Mouse (Mus musculus) brain, embryonic 14.5 days (tissue): Measurements from ENCODE around the gene Gm10717.
"Not testable (repeated sequence)": the region's sequence is repeated elsewhere in the genome, so short reads cannot be mapped to it uniquely, and the experiment has no call there.

Experiments used
- CTCF ChIP-seq: fragments of 200-500 bp; IDR thresholded peaks from 2 replicates; pipeline ENCODE4 v1.5.1; 2012; ENCODE audit warnings: inconsistent platforms, mild to moderate bottlenecking, moderate library complexity, borderline replicate concordance; ENCODE audit not compliant: insufficient read depth, insufficient read length; ENCODE audit errors: extremely low read depth
- POLR2A ChIP-seq: fragments of 200-500 bp; IDR thresholded peaks from 2 replicates; pipeline ENCODE4 v1.6.1; 2012; ENCODE audit warnings: mild to moderate bottlenecking, inconsistent platforms, borderline replicate concordance; ENCODE audit not compliant: poor library complexity, insufficient read depth, insufficient read length, severe bottlenecking; ENCODE audit errors: extremely low read depth

DNA sequence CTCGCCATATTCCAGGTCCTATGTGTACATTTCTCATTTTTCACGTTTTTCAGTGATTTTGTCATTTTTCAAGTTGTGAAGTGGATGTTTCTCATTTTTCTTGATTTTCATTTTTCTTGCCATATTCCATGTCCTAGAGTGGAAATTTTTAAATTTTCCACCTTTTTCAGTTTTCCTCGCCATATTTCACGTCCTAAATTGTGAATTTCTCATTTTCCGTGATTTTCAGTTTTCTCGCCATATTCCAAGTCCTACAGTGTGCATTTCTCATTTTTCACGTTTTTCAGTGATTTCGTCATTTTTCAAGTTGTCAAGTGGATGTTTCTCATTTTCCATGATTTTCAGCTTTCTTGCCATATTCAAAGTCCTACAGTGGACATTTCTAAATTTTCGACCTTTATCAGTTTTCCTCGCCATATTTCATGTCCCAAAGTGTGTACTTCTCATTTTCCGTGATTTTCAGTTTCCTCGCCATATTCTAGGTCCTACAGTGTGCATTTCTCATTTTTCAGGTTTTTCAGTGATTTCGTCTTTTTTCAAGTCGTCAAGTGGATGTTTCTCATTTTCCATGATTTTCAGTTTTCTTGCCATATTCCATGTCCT, 22.3 kb upstream of the Gm10717 start, which contains the start of gene Gm11168:
- TF ChIP-seq CTCF, POLR2A: not testable (repeated sequence)
